Mouse (Mus musculus): ENCODE measurements around the gene Tlx2. TPM values are rescaled to one million over a fixed set of nuclear protein-coding genes. Genes with fewer than 3 reads are reported as not detected.

Tlx2 gene
- polyA plus RNA-seq, 1 experiment from 2014 or later = 0.12 TPM

- Histone ChIP-seq H3K9me3 (replicated peaks; ENCODE audit: low read length) (no peaks in the 10 kb centered on the region), H3K4me3 (replicated peaks; ENCODE audit: low read depth, low read length) (no peak overlapping the region), H3K4me1 (replicated peaks; ENCODE audit: insufficient read depth, low read length) (peaks cover 14% of the 10 kb centered on the region), H3K9ac (ENCODE audit: low read depth, low read length) (peak overlapping the region; percentile 89; the same call in 1 of the 2 replicates), H3K27me3 (ENCODE audit: insufficient read depth, low read length) (no peaks in the 10 kb centered on the region), H3K27ac (no peak overlapping the region), H3K4me2 (ENCODE audit: low read length) (peak overlapping the region; percentile 83), H3K36me3 (ENCODE audit: insufficient read depth, low read length) (no peaks in the 10 kb centered on the region)
- TF ChIP-seq CTCF (IDR thresholded peaks at IDR 0.05; ENCODE audit: low read depth) = peak; percentile 88
- 39% methylated on average over 13 of the region's 13 CpGs for WGBS
- DNase-seq (ENCODE audit: low spot score) = peak; percentile 93
- peak; percentile 59 for ATAC-seq (replicated peaks; ENCODE audit: low FRiP score, low read depth)
Observed at GRCm38 (mm10) chr6:83107566-83108400, 37.7 kb upstream of the Tlx2 start.

- DNase-seq (ENCODE audit: low spot score) (no peak), ATAC-seq (replicated peaks; ENCODE audit: low FRiP score, low read depth) (no peak)
- no peak for TF ChIP-seq CTCF (IDR thresholded peaks at IDR 0.05; ENCODE audit: low read depth)
- Histone ChIP-seq H3K4me3 (replicated peaks; ENCODE audit: low read depth, low read length) (no peak overlapping the region), H3K4me1 (replicated peaks; ENCODE audit: insufficient read depth, low read length) (peaks cover 19% of the 10 kb centered on the region), H3K4me2 (ENCODE audit: low read length) (no peak overlapping the region), H3K9ac (ENCODE audit: low read depth, low read length) (no peak overlapping the region), H3K36me3 (ENCODE audit: insufficient read depth, low read length) (no peaks in the 10 kb centered on the region), H3K9me3 (replicated peaks; ENCODE audit: low read length) (no peaks in the 10 kb centered on the region), H3K27ac (no peak overlapping the region), H3K27me3 (ENCODE audit: insufficient read depth, low read length) (no peaks in the 10 kb centered on the region)
- 71% methylated on average over 4 of the region's 4 CpGs for WGBS
Observed at GRCm38 (mm10) chr6:83104158-83104557, 34.1 kb upstream of the Tlx2 start.

- H3K4me3 ChIP-seq (replicated peaks; ENCODE audit: low read depth, low read length) = no peak overlapping the region
- peak overlapping the region; percentile 81 for H3K9ac ChIP-seq (ENCODE audit: low read depth, low read length)
- H3K36me3 ChIP-seq (ENCODE audit: insufficient read depth, low read length) = no peaks in the 10 kb centered on the region
- ATAC-seq (replicated peaks; ENCODE audit: low FRiP score, low read depth) (no peak), DNase-seq (ENCODE audit: low spot score) (no peak)
- peak overlapping the region; percentile 81; the same call in 1 of the 2 replicates for H3K4me2 ChIP-seq (ENCODE audit: low read length)
- H3K4me1 ChIP-seq (replicated peaks; ENCODE audit: insufficient read depth, low read length) = peaks cover 19% of the 10 kb centered on the region
- no peak for TF ChIP-seq CTCF (IDR thresholded peaks at IDR 0.05; ENCODE audit: low read depth)
- no peaks in the 10 kb centered on the region for H3K9me3 ChIP-seq (replicated peaks; ENCODE audit: low read length)
- H3K27ac ChIP-seq = no peak overlapping the region
- H3K27me3 ChIP-seq (ENCODE audit: insufficient read depth, low read length) = no peaks in the 10 kb centered on the region
- 58% methylated on average over 11 of the region's 11 CpGs for WGBS
Observed at GRCm38 (mm10) chr6:83103130-83103650, 33.1 kb upstream of the Tlx2 start.

GRCm38 (mm10) chr6:83101688-83102556, 31.8 kb upstream of the Tlx2 start:
- TF ChIP-seq CTCF (IDR thresholded peaks at IDR 0.05; ENCODE audit: low read depth) = peak; percentile 69
- peak overlapping the region; percentile 81 for H3K4me2 ChIP-seq (ENCODE audit: low read length)
- under 1% methylated on average over 63 of the region's 74 CpGs for WGBS

GRCm38 (mm10) chr6:83101316-83101687, 31.2 kb upstream of the Tlx2 start, which contains the start of the genes Ccdc142 and Gm42688:
Gene Ccdc142, plus strand, starts transcription at chr6:83101601.
Gene Gm42688, plus strand, starts transcription at chr6:83101617.
- no peaks in the 10 kb centered on the region for H3K36me3 ChIP-seq (ENCODE audit: insufficient read depth, low read length)
- H3K4me2 ChIP-seq (ENCODE audit: low read length) = peak within 1 kb of the TSS; percentile 81
- peak within 1 kb of the TSS; percentile 71 for H3K4me3 ChIP-seq (replicated peaks; ENCODE audit: low read depth, low read length)
- H3K9ac ChIP-seq (ENCODE audit: low read depth, low read length) = peak within 1 kb of the TSS; percentile 81
- ATAC-seq (replicated peaks; ENCODE audit: low FRiP score, low read depth) = peak; percentile 88
- no peaks in the 10 kb centered on the region for H3K9me3 ChIP-seq (replicated peaks; ENCODE audit: low read length)
- peak; percentile 74 for TF ChIP-seq CTCF (IDR thresholded peaks at IDR 0.05; ENCODE audit: low read depth)
- H3K27me3 ChIP-seq (ENCODE audit: insufficient read depth, low read length) = no peaks in the 10 kb centered on the region
- DNase-seq (ENCODE audit: low spot score) = peak; percentile 96
- peak within 1 kb of the TSS; percentile 83 for H3K27ac ChIP-seq
- H3K4me1 ChIP-seq (replicated peaks; ENCODE audit: insufficient read depth, low read length) = peaks cover 19% of the 10 kb centered on the region
- WGBS = under 1% methylated on average over 25 of the region's 25 CpGs

More at GRCm38 (mm10) chr6:83101688-83102556, 31.8 kb upstream of the Tlx2 start:
- H3K9ac ChIP-seq (ENCODE audit: low read depth, low read length) = peak overlapping the region; percentile 81
- H3K4me1 ChIP-seq (replicated peaks; ENCODE audit: insufficient read depth, low read length) = peaks cover 19% of the 10 kb centered on the region
- ATAC-seq (replicated peaks; ENCODE audit: low FRiP score, low read depth) (peak; percentile 67), DNase-seq (ENCODE audit: low spot score) (peak; percentile 80)
- H3K36me3 ChIP-seq (ENCODE audit: insufficient read depth, low read length) = no peaks in the 10 kb centered on the region
- H3K27ac ChIP-seq = peak overlapping the region; percentile 83
- H3K27me3 ChIP-seq (ENCODE audit: insufficient read depth, low read length) = no peaks in the 10 kb centered on the region
- H3K4me3 ChIP-seq (replicated peaks; ENCODE audit: low read depth, low read length) = peak overlapping the region; percentile 71
- no peaks in the 10 kb centered on the region for H3K9me3 ChIP-seq (replicated peaks; ENCODE audit: low read length)

- DNase-seq (ENCODE audit: low spot score) = peak; percentile 89
- no peak for TF ChIP-seq CTCF (IDR thresholded peaks at IDR 0.05; ENCODE audit: low read depth)
- Histone ChIP-seq H3K36me3 (ENCODE audit: insufficient read depth, low read length) (no peaks in the 10 kb centered on the region), H3K4me2 (ENCODE audit: low read length) (no peak overlapping the region), H3K27me3 (ENCODE audit: insufficient read depth, low read length) (no peaks in the 10 kb centered on the region), H3K27ac (0 out of 2 replicates have a peak overlapping the region, but pooled peaks have one; percentile 5), H3K4me3 (replicated peaks; ENCODE audit: low read depth, low read length) (no peak overlapping the region), H3K4me1 (replicated peaks; ENCODE audit: insufficient read depth, low read length) (peaks cover 18% of the 10 kb centered on the region), H3K9ac (ENCODE audit: low read depth, low read length) (no peak overlapping the region), H3K9me3 (replicated peaks; ENCODE audit: low read length) (no peaks in the 10 kb centered on the region)
- ATAC-seq (replicated peaks; ENCODE audit: low FRiP score, low read depth) = no peak
- WGBS = 13% methylated on average over 2 of the region's 2 CpGs
Observed at GRCm38 (mm10) chr6:83098411-83098810, 28.3 kb upstream of the Tlx2 start.

All from kidney, postnatal 0 days (tissue).